Mouse (Mus musculus): ENCODE measurements at regions not wholly inside any gene's neighbourhood (a gene's known extent, or its start where the extent isn't known, plus 50 kb on each side); places are given as distances from the start of the nearest gene placed in this dataset.
"Not testable (repeated sequence)": the region's sequence is repeated elsewhere in the genome, so short reads cannot be mapped to it uniquely, and the experiment has no call there.

GRCm38 (mm10) chr14:19327321-19327720 lies 91.4 kb downstream of the Gm21738 start:
- no peak for ATAC-seq (ENCODE audit: insufficient number of reproducible peaks, low FRiP score, low TSS enrichment)

GRCm38 (mm10) chr14:19311614-19312013 lies 107.1 kb downstream of the Gm21738 start:
- ATAC-seq (ENCODE audit: insufficient number of reproducible peaks, low FRiP score, low TSS enrichment) = no peak

GRCm38 (mm10) chr14:19302859-19303258 lies 115.9 kb downstream of the Gm21738 start:
- not testable (repeated sequence) for ATAC-seq (ENCODE audit: insufficient number of reproducible peaks, low FRiP score, low TSS enrichment)

- no peak for ATAC-seq (ENCODE audit: insufficient number of reproducible peaks, low FRiP score, low TSS enrichment)
These were observed 139.6 kb downstream of the Gm21738 start for GRCm38 (mm10) chr14:19279096-19279495.

- peak; percentile 76; the same call in 1 of the 2 replicates for ATAC-seq (ENCODE audit: insufficient number of reproducible peaks, low FRiP score, low TSS enrichment)
These were observed 140.8 kb downstream of the Gm21738 start for GRCm38 (mm10) chr14:19277777-19278385.

All from cerebellum, adult (tissue).